Mouse (Mus musculus): ENCODE measurements around the gene Gga1. TPM values are rescaled to one million over a fixed set of nuclear protein-coding genes. Genes with fewer than 3 reads are reported as not detected.

The Gga1 gene
- polyA plus RNA-seq, 1 experiment from 2014 or later: 48.4 TPM

DNA sequence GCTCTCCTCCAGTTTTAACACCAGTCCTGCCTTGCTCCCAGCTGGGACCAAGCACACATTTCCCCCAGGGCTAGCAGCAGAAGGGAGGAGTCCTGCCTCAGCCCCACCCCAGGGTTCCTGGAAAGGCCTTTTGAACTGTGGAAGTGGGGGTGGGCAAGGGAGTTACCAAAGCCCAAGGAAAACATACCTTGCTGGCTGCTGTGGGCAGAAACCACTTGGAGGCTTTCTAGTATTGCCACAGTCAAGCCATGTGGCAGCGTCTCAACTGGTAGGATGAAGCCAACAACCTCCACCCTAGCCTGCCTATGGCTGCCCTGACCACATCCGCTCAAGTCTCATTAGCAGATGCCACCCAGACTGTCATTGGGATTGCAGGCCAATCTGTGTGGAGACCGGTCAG lies 19.2 kb downstream of the Gga1 start:
- peak overlapping the region; percentile 60 for H3K27ac ChIP-seq (ENCODE audit: low read length)
- no peaks in the 10 kb centered on the region for H3K27me3 ChIP-seq (ENCODE audit: control insufficient read depth, insufficient read depth, low read length)
- 69% methylated on average over 3 of the region's 3 CpGs for WGBS
- no peak overlapping the region for H3K4me3 ChIP-seq (replicated peaks; ENCODE audit: low read length)
- H3K4me1 ChIP-seq (ENCODE audit: control insufficient read depth, insufficient read depth, low read length): peaks cover 57% of the 10 kb centered on the region
- ATAC-seq (ENCODE audit: insufficient read depth, low FRiP score): no peak
- H3K4me2 ChIP-seq (ENCODE audit: low read depth, low read length): no peak overlapping the region
- peaks cover 9% of the 10 kb centered on the region; the same call in 1 of the 2 replicates for H3K36me3 ChIP-seq (ENCODE audit: control insufficient read depth, insufficient read depth, low read length)
- no peaks in the 10 kb centered on the region for H3K9me3 ChIP-seq (replicated peaks; ENCODE audit: control insufficient read depth, low read length)
- peak overlapping the region; percentile 43; the same call in 1 of the 2 replicates for H3K9ac ChIP-seq (ENCODE audit: low read length)

DNA sequence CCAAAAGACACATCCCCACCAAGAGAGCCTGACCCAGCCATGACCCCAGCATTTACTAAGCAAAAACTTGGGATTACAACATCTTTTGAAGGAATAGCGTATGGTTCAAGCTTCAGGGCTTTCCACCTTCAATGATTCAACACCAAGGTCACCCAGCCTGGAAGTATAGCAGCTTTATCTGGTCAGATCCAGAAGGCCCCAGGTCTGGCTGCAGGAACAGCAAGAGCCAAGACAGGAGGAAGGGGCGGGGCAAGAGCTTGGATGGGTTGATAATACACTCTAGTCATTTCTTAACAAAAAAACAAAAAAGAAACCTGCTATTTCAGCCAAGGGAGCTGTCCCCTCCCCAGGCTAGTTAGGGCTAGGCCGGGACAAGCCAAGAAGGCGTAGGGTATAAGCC lies 20.5 kb downstream of the Gga1 start:
- Histone ChIP-seq H3K9ac (ENCODE audit: low read length) (no peak overlapping the region), H3K4me1 (ENCODE audit: control insufficient read depth, insufficient read depth, low read length) (peaks cover 62% of the 10 kb centered on the region), H3K4me2 (ENCODE audit: low read depth, low read length) (no peak overlapping the region), H3K36me3 (ENCODE audit: control insufficient read depth, insufficient read depth, low read length) (0 out of 2 replicates have a peak, but pooled peaks cover 1% of the 10 kb centered on the region), H3K27ac (ENCODE audit: low read length) (0 out of 2 replicates have a peak overlapping the region, but pooled peaks have one; percentile 78), H3K9me3 (replicated peaks; ENCODE audit: control insufficient read depth, low read length) (no peaks in the 10 kb centered on the region), H3K4me3 (replicated peaks; ENCODE audit: low read length) (no peak overlapping the region), H3K27me3 (ENCODE audit: control insufficient read depth, insufficient read depth, low read length) (no peaks in the 10 kb centered on the region)
- ATAC-seq (ENCODE audit: insufficient read depth, low FRiP score): no peak
- WGBS: 79% methylated on average over 4 of the region's 4 CpGs

DNA sequence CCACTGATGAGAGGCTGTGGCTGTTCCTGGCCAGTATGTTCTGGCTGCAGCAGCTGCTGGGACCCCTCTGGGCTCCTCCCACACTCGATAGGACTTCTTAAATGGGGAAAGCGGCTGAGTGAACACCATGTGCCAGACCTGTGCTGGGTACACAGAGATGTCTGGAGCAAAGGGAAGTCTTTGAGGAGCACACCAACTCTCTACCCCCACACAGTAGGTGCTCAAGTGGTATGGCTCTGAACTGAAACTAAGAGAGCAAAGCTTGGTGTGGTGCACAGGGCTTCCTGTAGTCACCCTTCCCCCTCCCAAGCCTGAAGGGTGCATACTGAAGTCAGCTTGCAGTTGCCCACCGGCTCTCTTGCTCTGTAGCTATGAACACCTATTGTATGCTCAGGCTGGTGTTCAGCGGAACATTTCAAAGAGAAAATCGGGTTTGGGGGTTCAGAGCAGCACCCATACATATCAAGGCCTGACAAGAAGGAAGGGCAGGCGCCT lies 21.6 kb downstream of the Gga1 start:
- H3K27ac ChIP-seq (ENCODE audit: low read length): peak overlapping the region; percentile 78
- 45% methylated on average over 6 of the region's 6 CpGs for WGBS
- no peaks in the 10 kb centered on the region for H3K9me3 ChIP-seq (replicated peaks; ENCODE audit: control insufficient read depth, low read length)
- H3K9ac ChIP-seq (ENCODE audit: low read length): peak overlapping the region; percentile 87; the same call in 1 of the 2 replicates
- no peaks in the 10 kb centered on the region for H3K27me3 ChIP-seq (ENCODE audit: control insufficient read depth, insufficient read depth, low read length)
- peaks cover 8% of the 10 kb centered on the region; the same call in 1 of the 2 replicates for H3K36me3 ChIP-seq (ENCODE audit: control insufficient read depth, insufficient read depth, low read length)
- peaks cover 65% of the 10 kb centered on the region for H3K4me1 ChIP-seq (ENCODE audit: control insufficient read depth, insufficient read depth, low read length)
- ATAC-seq (ENCODE audit: insufficient read depth, low FRiP score): no peak
- H3K4me2 ChIP-seq (ENCODE audit: low read depth, low read length): peak overlapping the region; percentile 86
- peak overlapping the region; percentile 91 for H3K4me3 ChIP-seq (replicated peaks; ENCODE audit: low read length)

- peak within 1 kb of the TSS; percentile 87 for H3K9ac ChIP-seq (ENCODE audit: low read length)
- WGBS: under 1% methylated on average over 20 of the region's 20 CpGs
- no peaks in the 10 kb centered on the region for H3K27me3 ChIP-seq (ENCODE audit: control insufficient read depth, insufficient read depth, low read length)
- peak within 1 kb of the TSS; percentile 86 for H3K4me2 ChIP-seq (ENCODE audit: low read depth, low read length)
- no peak for ATAC-seq (ENCODE audit: insufficient read depth, low FRiP score)
- peak within 1 kb of the TSS; percentile 91 for H3K4me3 ChIP-seq (replicated peaks; ENCODE audit: low read length)
- peaks cover 59% of the 10 kb centered on the region for H3K4me1 ChIP-seq (ENCODE audit: control insufficient read depth, insufficient read depth, low read length)
- no peaks in the 10 kb centered on the region for H3K9me3 ChIP-seq (replicated peaks; ENCODE audit: control insufficient read depth, low read length)
- peak within 1 kb of the TSS; percentile 93 for H3K27ac ChIP-seq (ENCODE audit: low read length)
- H3K36me3 ChIP-seq (ENCODE audit: control insufficient read depth, insufficient read depth, low read length): peaks cover 10% of the 10 kb centered on the region; the same call in 1 of the 2 replicates
These were observed 22.4 kb downstream of the Gga1 start, which contains the start of gene Gm49510 for GRCm38 (mm10) chr15:78899409-78899739. Gene Gm49510, plus strand, starts transcription at chr15:78899667.

- peak within 1 kb of the TSS; percentile 87 for H3K9ac ChIP-seq (ENCODE audit: low read length)
- H3K27me3 ChIP-seq (ENCODE audit: control insufficient read depth, insufficient read depth, low read length): no peaks in the 10 kb centered on the region
- peak within 1 kb of the TSS; percentile 91 for H3K4me3 ChIP-seq (replicated peaks; ENCODE audit: low read length)
- peaks cover 10% of the 10 kb centered on the region; the same call in 1 of the 2 replicates for H3K36me3 ChIP-seq (ENCODE audit: control insufficient read depth, insufficient read depth, low read length)
- ATAC-seq (ENCODE audit: insufficient read depth, low FRiP score): peak; percentile 68
- peak within 1 kb of the TSS; percentile 86 for H3K4me2 ChIP-seq (ENCODE audit: low read depth, low read length)
- H3K9me3 ChIP-seq (replicated peaks; ENCODE audit: control insufficient read depth, low read length): no peaks in the 10 kb centered on the region
- WGBS: under 1% methylated on average over 47 of the region's 47 CpGs
- H3K4me1 ChIP-seq (ENCODE audit: control insufficient read depth, insufficient read depth, low read length): peaks cover 59% of the 10 kb centered on the region
- H3K27ac ChIP-seq (ENCODE audit: low read length): peak within 1 kb of the TSS; percentile 93
These were observed 23.0 kb downstream of the Gga1 start, which contains the start of gene Sh3bp1 for GRCm38 (mm10) chr15:78899740-78900584. Gene Sh3bp1, plus strand, starts transcription at chr15:78899768.

DNA sequence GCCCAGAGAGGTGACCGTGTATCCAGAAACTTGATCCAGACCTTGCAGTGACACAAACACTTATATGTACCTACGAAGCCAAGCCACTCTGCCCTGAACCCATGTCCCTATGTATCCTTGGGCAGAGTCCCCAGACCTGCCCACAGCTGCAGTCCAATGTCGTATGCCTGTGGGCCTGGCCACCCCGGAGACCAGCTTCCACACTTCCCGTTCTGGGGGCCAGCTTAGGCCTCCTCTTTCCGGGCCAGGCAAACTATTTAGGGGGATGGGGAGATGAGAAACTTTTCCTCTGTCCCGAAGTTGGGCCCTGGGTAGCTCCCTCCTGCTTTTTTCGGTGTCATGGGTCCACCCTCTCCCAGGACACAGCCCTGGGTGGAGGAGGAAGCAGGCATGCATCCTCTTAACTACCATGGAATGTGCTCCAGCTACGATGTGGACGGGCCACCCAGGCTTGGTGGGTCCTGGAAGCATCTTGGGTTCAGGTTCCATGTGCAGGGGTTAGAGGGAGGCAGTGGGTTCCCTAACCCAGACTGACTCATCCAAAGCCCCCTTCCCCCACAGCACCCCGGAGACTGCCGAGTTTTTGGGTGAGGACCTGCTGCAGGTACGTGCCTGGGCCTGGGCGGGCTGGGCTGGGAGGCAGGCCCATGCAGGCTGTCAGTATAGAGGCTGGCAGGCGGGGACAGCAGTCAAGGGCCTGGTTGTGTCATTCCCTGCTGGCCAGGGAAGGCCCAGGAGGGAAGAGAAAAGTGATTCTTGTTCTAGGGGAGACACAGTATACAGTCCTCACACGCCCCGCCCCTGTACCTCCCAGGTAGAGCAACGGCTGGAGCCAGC lies 23.8 kb downstream of the Gga1 start:
- H3K4me2 ChIP-seq (ENCODE audit: low read depth, low read length): peak overlapping the region; percentile 86
- peak; percentile 26; the same call in 1 of the 2 replicates for ATAC-seq (ENCODE audit: insufficient read depth, low FRiP score)

GRCm38 (mm10) chr15:78901422-78901789 lies 24.4 kb downstream of the Gga1 start:
- H3K4me1 ChIP-seq (ENCODE audit: control insufficient read depth, insufficient read depth, low read length): peaks cover 47% of the 10 kb centered on the region
- H3K9ac ChIP-seq (ENCODE audit: low read length): peak overlapping the region; percentile 87
- peak overlapping the region; percentile 91 for H3K4me3 ChIP-seq (replicated peaks; ENCODE audit: low read length)
- peak overlapping the region; percentile 86 for H3K4me2 ChIP-seq (ENCODE audit: low read depth, low read length)
- no peaks in the 10 kb centered on the region for H3K9me3 ChIP-seq (replicated peaks; ENCODE audit: control insufficient read depth, low read length)
- WGBS: 47% methylated on average over 8 of the region's 8 CpGs
- peaks cover 13% of the 10 kb centered on the region; the same call in 1 of the 2 replicates for H3K36me3 ChIP-seq (ENCODE audit: control insufficient read depth, insufficient read depth, low read length)
- no peak for ATAC-seq (ENCODE audit: insufficient read depth, low FRiP score)
- H3K27ac ChIP-seq (ENCODE audit: low read length): peak overlapping the region; percentile 93
- H3K27me3 ChIP-seq (ENCODE audit: control insufficient read depth, insufficient read depth, low read length): no peaks in the 10 kb centered on the region

More for the DNA sequence above, 23.8 kb downstream of the Gga1 start:
- H3K4me3 ChIP-seq (replicated peaks; ENCODE audit: low read length): peak overlapping the region; percentile 91
- no peaks in the 10 kb centered on the region for H3K9me3 ChIP-seq (replicated peaks; ENCODE audit: control insufficient read depth, low read length)
- H3K36me3 ChIP-seq (ENCODE audit: control insufficient read depth, insufficient read depth, low read length): peaks cover 13% of the 10 kb centered on the region; the same call in 1 of the 2 replicates
- H3K27me3 ChIP-seq (ENCODE audit: control insufficient read depth, insufficient read depth, low read length): no peaks in the 10 kb centered on the region
- H3K27ac ChIP-seq (ENCODE audit: low read length): peak overlapping the region; percentile 93
- peaks cover 53% of the 10 kb centered on the region for H3K4me1 ChIP-seq (ENCODE audit: control insufficient read depth, insufficient read depth, low read length)
- peak overlapping the region; percentile 87 for H3K9ac ChIP-seq (ENCODE audit: low read length)
- WGBS: 10% methylated on average over 18 of the region's 18 CpGs

- peak overlapping the region; percentile 66 for H3K9ac ChIP-seq (ENCODE audit: low read length)
These were observed 26.3 kb downstream of the Gga1 start for GRCm38 (mm10) chr15:78903243-78903642.

More at GRCm38 (mm10) chr15:78903243-78903642, 26.3 kb downstream of the Gga1 start:
- H3K27ac ChIP-seq (ENCODE audit: low read length): no peak overlapping the region
- peaks cover 21% of the 10 kb centered on the region; the same call in 1 of the 2 replicates for H3K36me3 ChIP-seq (ENCODE audit: control insufficient read depth, insufficient read depth, low read length)
- 0 out of 2 replicates have a peak overlapping the region, but pooled peaks have one; percentile 21 for H3K4me2 ChIP-seq (ENCODE audit: low read depth, low read length)
- WGBS: 3% methylated on average over 2 of the region's 2 CpGs
- H3K4me1 ChIP-seq (ENCODE audit: control insufficient read depth, insufficient read depth, low read length): peaks cover 29% of the 10 kb centered on the region
- no peak overlapping the region for H3K4me3 ChIP-seq (replicated peaks; ENCODE audit: low read length)
- ATAC-seq (ENCODE audit: insufficient read depth, low FRiP score): 0 out of 2 replicates have a peak, but pooled peaks have one; percentile 18
- H3K9me3 ChIP-seq (replicated peaks; ENCODE audit: control insufficient read depth, low read length): no peaks in the 10 kb centered on the region
- no peaks in the 10 kb centered on the region for H3K27me3 ChIP-seq (ENCODE audit: control insufficient read depth, insufficient read depth, low read length)

Measured in stomach, embryonic 16.5 days (tissue).